Mouse (Mus musculus) kidney, adult 18-20 months (tissue): ENCODE measurements at regions not wholly inside any gene's neighbourhood (a gene's known extent, or its start where the extent isn't known, plus 50 kb on each side); places are given as distances from the start of the nearest gene placed in this dataset.

ENCODE experiments used
- DNase-seq: peaks from one replicate; pipeline ENCODE4 v3.0.0; 2021

- DNase-seq = no peak
Measured at GRCm38 (mm10) chr14:115015299-115015698, 76.7 kb upstream of the Gpc5 start.

- DNase-seq = peak; percentile 65
Measured at GRCm38 (mm10) chr14:115017410-115018153, 74.4 kb upstream of the Gpc5 start.

- DNase-seq = no peak
Measured at GRCm38 (mm10) chr14:115028011-115028410, 64.0 kb upstream of the Gpc5 start.

GRCm38 (mm10) chr14:115031734-115032133 is 60.3 kb upstream of the Gpc5 start:
- no peak for DNase-seq

GRCm38 (mm10) chr14:115033375-115033969 is 58.5 kb upstream of the Gpc5 start:
- no peak for DNase-seq

- no peak for DNase-seq
Measured at GRCm38 (mm10) chr14:115034718-115035437, 57.1 kb upstream of the Gpc5 start.

GRCm38 (mm10) chr14:115037086-115037793 is 54.8 kb upstream of the Gpc5 start:
- no peak for DNase-seq

GRCm38 (mm10) chr14:115038788-115039187 is 53.2 kb upstream of the Gpc5 start:
- no peak for DNase-seq

- DNase-seq = no peak
Measured at GRCm38 (mm10) chr14:115039524-115039923, 52.5 kb upstream of the Gpc5 start.

GRCm38 (mm10) chr14:115040091-115040571 is 51.9 kb upstream of the Gpc5 start:
- DNase-seq = no peak

- peak; percentile 91 for DNase-seq
Measured at GRCm38 (mm10) chr14:115040578-115041206, 51.3 kb upstream of the Gpc5 start.

- DNase-seq = peak; percentile 35
Measured at GRCm38 (mm10) chr14:115041336-115042054, 50.5 kb upstream of the Gpc5 start.

GRCm38 (mm10) chr14:115042055-115042564 is 49.9 kb upstream of the Gpc5 start:
- peak; percentile 89 for DNase-seq
